Mouse (Mus musculus): ENCODE measurements around the gene Bcas3.

Bcas3 gene

GRCm38 (mm10) chr11:85751171-85751570, 398.2 kb downstream of the Bcas3 start:
- no peak for DNase-seq (ENCODE audit: low spot score in 2 of 2)

GRCm38 (mm10) chr11:85754631-85755502, 401.9 kb downstream of the Bcas3 start:
- no peak for DNase-seq (ENCODE audit: low spot score in 2 of 2)

GRCm38 (mm10) chr11:85755503-85756044, 402.6 kb downstream of the Bcas3 start:
- no peak for DNase-seq (ENCODE audit: low spot score in 2 of 2)

- DNase-seq (ENCODE audit: low spot score in 2 of 2) = no peak
These were observed 405.9 kb downstream of the Bcas3 start for GRCm38 (mm10) chr11:85758891-85759290.

- DNase-seq (ENCODE audit: low spot score in 2 of 2) = peak in 1 of 2 experiments; percentile 69
These were observed 406.9 kb downstream of the Bcas3 start for GRCm38 (mm10) chr11:85759634-85760439.

GRCm38 (mm10) chr11:85760486-85761141, 407.6 kb downstream of the Bcas3 start:
- peak in 1 of 2 experiments; percentile 82 for DNase-seq (ENCODE audit: low spot score in 2 of 2)

- no peak for DNase-seq (ENCODE audit: low spot score in 2 of 2)
These were observed 408.2 kb downstream of the Bcas3 start for GRCm38 (mm10) chr11:85761170-85761569.

- DNase-seq (ENCODE audit: low spot score in 2 of 2) = no peak
These were observed 410.7 kb downstream of the Bcas3 start for GRCm38 (mm10) chr11:85763655-85764054.

GRCm38 (mm10) chr11:85766106-85766723, 413.2 kb downstream of the Bcas3 start:
- peak in 1 of 2 experiments; percentile 62 for DNase-seq (ENCODE audit: low spot score in 2 of 2)

- no peak for DNase-seq (ENCODE audit: low spot score in 2 of 2)
These were observed 413.8 kb downstream of the Bcas3 start for GRCm38 (mm10) chr11:85766811-85767210.

GRCm38 (mm10) chr11:85769740-85770139, 416.8 kb downstream of the Bcas3 start:
- DNase-seq (ENCODE audit: low spot score in 2 of 2) = no peak

GRCm38 (mm10) chr11:85773391-85773790, 420.4 kb downstream of the Bcas3 start:
- no peak for DNase-seq (ENCODE audit: low spot score in 2 of 2)

GRCm38 (mm10) chr11:85774707-85775106, 421.7 kb downstream of the Bcas3 start:
- no peak for DNase-seq (ENCODE audit: low spot score in 2 of 2)

- DNase-seq (ENCODE audit: low spot score in 2 of 2) = no peak
These were observed 422.5 kb downstream of the Bcas3 start for GRCm38 (mm10) chr11:85775492-85775891.

GRCm38 (mm10) chr11:85776861-85777360, 423.9 kb downstream of the Bcas3 start:
- DNase-seq (ENCODE audit: low spot score in 2 of 2) = no peak

- no peak for DNase-seq (ENCODE audit: low spot score in 2 of 2)
These were observed 425.0 kb downstream of the Bcas3 start for GRCm38 (mm10) chr11:85777950-85778349.

- no peak for DNase-seq (ENCODE audit: low spot score in 2 of 2)
These were observed 427.3 kb downstream of the Bcas3 start for GRCm38 (mm10) chr11:85780303-85780702.

- no peak for DNase-seq (ENCODE audit: low spot score in 2 of 2)
These were observed 433.2 kb downstream of the Bcas3 start for GRCm38 (mm10) chr11:85786113-85786718.

GRCm38 (mm10) chr11:85789750-85790149, 436.8 kb downstream of the Bcas3 start:
- no peak for DNase-seq (ENCODE audit: low spot score in 2 of 2)

GRCm38 (mm10) chr11:85790267-85790666, 437.3 kb downstream of the Bcas3 start:
- DNase-seq (ENCODE audit: low spot score in 2 of 2) = no peak

GRCm38 (mm10) chr11:85791212-85791611, 438.2 kb downstream of the Bcas3 start:
- no peak for DNase-seq (ENCODE audit: low spot score in 2 of 2)
